Mouse (Mus musculus) splenic B cell, adult 2 months (primary cell): ENCODE measurements at regions not wholly inside any gene's neighbourhood (a gene's known extent, or its start where the extent isn't known, plus 50 kb on each side); places are given as distances from the start of the nearest gene placed in this dataset.

Source experiments
- DNase-seq: peaks from one replicate; pipeline ENCODE4 v3.0.0-alpha.2; 2011; ENCODE audit warnings: low read depth, low spot score
- H3K27me3 ChIP-seq: 2 replicates; pipeline ENCODE4 v1.6.1; 2012; ENCODE audit warnings: mild to moderate bottlenecking, low read length, moderate library complexity, mixed read lengths; ENCODE audit not compliant: control insufficient read depth, poor library complexity, insufficient read depth, severe bottlenecking
- H3K36me3 ChIP-seq: 2 replicates; pipeline ENCODE4 v1.6.1; 2012; ENCODE audit warnings: mild to moderate bottlenecking, low read length, moderate library complexity, mixed read lengths; ENCODE audit not compliant: control insufficient read depth, poor library complexity, insufficient read depth, severe bottlenecking

DNA sequence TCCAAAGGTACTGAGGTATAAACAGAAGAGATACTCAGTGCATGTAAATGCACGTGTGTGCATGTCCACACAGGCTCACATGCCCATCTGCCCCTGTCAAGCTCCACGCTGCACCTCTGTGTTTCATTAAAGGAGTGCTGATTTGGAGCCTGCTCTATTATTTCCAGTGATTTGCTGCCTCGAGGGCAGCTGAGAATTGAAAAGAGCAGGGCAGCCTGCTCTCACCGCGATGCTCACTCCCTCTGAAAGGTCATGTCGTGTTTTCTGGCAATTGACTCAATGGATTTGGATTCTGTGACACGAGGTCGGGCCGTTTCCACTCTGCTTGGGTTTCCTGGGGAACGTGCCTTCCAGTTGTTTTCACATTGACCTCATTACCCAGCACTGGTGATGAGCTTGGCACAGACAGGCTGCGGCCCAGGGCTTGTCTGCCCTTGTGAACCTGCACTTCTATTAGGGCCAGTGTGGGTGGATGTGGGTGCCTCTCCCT lies 167.1 kb downstream of the Fam169b start:
- Histone ChIP-seq H3K27me3 (no peaks in the 10 kb centered on the region; the same call in 1 of the 2 replicates), H3K36me3 (no peaks in the 10 kb centered on the region)
- DNase-seq = no peak

DNA sequence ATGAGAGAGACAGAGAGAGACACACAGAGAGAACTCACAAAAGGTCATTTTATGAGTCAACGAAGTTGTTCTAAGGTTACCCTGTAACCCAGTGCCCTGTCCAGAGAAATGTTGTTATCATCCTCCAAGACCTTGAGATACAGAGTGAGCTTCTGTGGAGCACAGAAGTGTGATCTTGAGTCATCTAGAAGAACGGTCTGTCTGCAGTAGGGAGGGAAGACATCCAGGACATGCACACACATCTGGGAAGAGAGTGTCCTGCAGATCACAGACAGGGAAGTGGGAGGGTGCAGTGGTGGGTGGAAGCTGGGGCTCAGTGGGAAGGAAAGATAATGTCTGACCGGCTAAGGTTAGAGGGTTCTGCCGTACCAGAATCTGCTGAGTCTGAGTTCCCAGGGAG lies 155.3 kb downstream of the Fam169b start:
- no peak for DNase-seq
- Histone ChIP-seq H3K36me3 (no peaks in the 10 kb centered on the region), H3K27me3 (no peaks in the 10 kb centered on the region)

DNA sequence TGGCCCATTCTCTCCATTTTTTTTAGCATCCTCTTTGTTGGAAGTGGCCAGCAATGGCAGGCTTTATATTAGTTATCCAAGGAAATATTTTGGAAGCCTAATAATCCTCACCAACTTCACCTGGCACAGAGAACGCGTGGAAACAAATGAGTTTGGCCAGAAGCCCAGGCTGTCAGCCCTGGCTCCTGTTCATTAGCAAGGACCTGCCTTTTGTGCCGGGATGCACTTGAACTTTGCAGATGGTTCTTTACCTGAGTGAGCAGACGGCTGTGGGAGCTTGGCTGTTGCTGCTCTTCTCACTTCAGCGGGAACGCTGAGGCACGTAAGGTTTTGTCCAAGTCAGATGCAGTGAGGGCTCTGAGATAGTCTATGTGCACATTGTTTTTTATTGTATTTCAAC lies 142.3 kb downstream of the Fam169b start:
- no peaks in the 10 kb centered on the region for H3K27me3 ChIP-seq
- H3K36me3 ChIP-seq = no peaks in the 10 kb centered on the region
- no peak for DNase-seq

DNA sequence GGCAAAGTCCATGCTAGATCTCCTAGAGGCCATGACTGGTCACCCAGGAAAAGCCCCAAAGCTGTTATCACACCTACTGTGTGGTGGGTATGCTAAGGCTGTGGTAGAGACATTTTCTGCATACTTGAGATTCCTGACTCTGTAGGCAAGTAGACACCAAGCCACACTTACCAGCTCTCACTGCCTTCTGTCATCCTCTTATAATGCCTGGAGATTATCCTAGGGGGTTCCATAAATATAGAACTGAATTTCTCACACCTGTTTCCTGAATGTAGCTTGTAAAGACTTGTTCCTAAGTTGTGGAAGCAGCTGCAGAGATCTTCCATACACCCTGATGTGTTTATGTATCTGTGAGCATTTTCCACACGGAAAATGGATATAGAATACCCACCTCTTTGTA lies 139.1 kb downstream of the Fam169b start:
- H3K27me3 ChIP-seq = no peaks in the 10 kb centered on the region
- no peaks in the 10 kb centered on the region for H3K36me3 ChIP-seq
- no peak for DNase-seq
